Comparison of ENCODE assay signal across 11 mouse cellular contexts in genomic region chr3:104662007-104662406, GRCm38 (mm10). TPM values are rescaled to one million over a fixed set of nuclear protein-coding genes. Genes with fewer than 3 reads are reported as not detected.
DNase-seq lines count a peak whose midpoint lies in the region; ATAC-seq and TF ChIP-seq lines count a peak whose summit lies in the region.
"Had no signal": no experiment of that assay in that cellular context is flagged by ENCODE, and none has a peak within 500 bp of the region (broad histone marks: within the 10 kb centered on the region; RNA-seq: fewer than 3 reads in every experiment).

No protein-coding gene starts in this region.

- peaks cover 9% of the 10 kb centered on the region; the same call in 1 of the 2 replicates for H3K4me1 ChIP-seq in embryonic facial prominence, embryonic 14.5 days (ENCODE audit: control insufficient read depth, insufficient read depth, low read length)
- H3K4me1 ChIP-seq in embryonic facial prominence, embryonic 10.5 days, result 0 out of 2 replicates have a peak, but pooled peaks cover 4% of the 10 kb centered on the region
- no peaks in the 10 kb centered on the region; the same call in 1 of the 2 replicates for H3K4me1 ChIP-seq in lung, embryonic 14.5 days (ENCODE audit: insufficient read depth)

- no peak overlapping the region for H3K4me3 ChIP-seq in embryonic facial prominence, embryonic 14.5 days (ENCODE audit: low read depth, low read length)
- H3K4me3 ChIP-seq in embryonic facial prominence, embryonic 10.5 days, result no peak overlapping the region
- H3K4me3 ChIP-seq in lung, embryonic 14.5 days (ENCODE audit: low read depth, low read length), result no peak overlapping the region
- H3K4me3 ChIP-seq: embryonic facial prominence, embryonic 15.5 days; midbrain, embryonic 13.5 days; stomach, embryonic 15.5 days had no signal

- no peak for TF ChIP-seq CTCF in lung, embryonic 14.5 days (IDR thresholded peaks at IDR 0.05; ENCODE audit: low read depth)

- no peak for ATAC-seq in embryonic facial prominence, embryonic 14.5 days (ENCODE audit: low read depth)
- ATAC-seq in lung, embryonic 14.5 days (ENCODE audit: insufficient read depth), result no peak
- ATAC-seq: midbrain, embryonic 13.5 days had no signal

- H3K9me3 ChIP-seq in embryonic facial prominence, embryonic 14.5 days (ENCODE audit: control insufficient read depth, low read length), result no peaks in the 10 kb centered on the region
- H3K9me3 ChIP-seq in embryonic facial prominence, embryonic 10.5 days, result no peaks in the 10 kb centered on the region
- no peaks in the 10 kb centered on the region for H3K9me3 ChIP-seq in lung, embryonic 14.5 days (ENCODE audit: low read depth, low read length)
- H3K9me3 ChIP-seq: embryonic facial prominence, embryonic 15.5 days; midbrain, embryonic 13.5 days; stomach, embryonic 15.5 days had no signal

- H3K27ac ChIP-seq in embryonic facial prominence, embryonic 14.5 days (replicated peaks; ENCODE audit: low read depth, low read length), result no peak overlapping the region
- no peak overlapping the region for H3K27ac ChIP-seq in embryonic facial prominence, embryonic 10.5 days (replicated peaks)
- H3K27ac ChIP-seq in lung, embryonic 14.5 days (ENCODE audit: low read depth), result no peak overlapping the region; the same call in 1 of the 2 replicates
- H3K27ac ChIP-seq: embryonic facial prominence, embryonic 15.5 days; midbrain, embryonic 13.5 days; stomach, embryonic 15.5 days had no signal

- no peak overlapping the region for H3K4me2 ChIP-seq in embryonic facial prominence, embryonic 14.5 days (ENCODE audit: low read depth, low read length)
- no peak overlapping the region for H3K4me2 ChIP-seq in lung, embryonic 14.5 days
- H3K4me2 ChIP-seq: embryonic facial prominence, embryonic 15.5 days; midbrain, embryonic 13.5 days; stomach, embryonic 15.5 days had no signal

- WGBS in embryonic facial prominence, embryonic 14.5 days, result 38% methylated on average over 4 of the region's 4 CpGs
- WGBS in embryonic facial prominence, embryonic 10.5 days, result 45% methylated on average over 4 of the region's 4 CpGs
- WGBS in lung, embryonic 14.5 days, result 43% methylated on average over 4 of the region's 4 CpGs

- no peaks in the 10 kb centered on the region for H3K36me3 ChIP-seq in embryonic facial prominence, embryonic 14.5 days (ENCODE audit: control insufficient read depth, insufficient read depth, low read length)
- peaks cover 16% of the 10 kb centered on the region for H3K36me3 ChIP-seq in embryonic facial prominence, embryonic 10.5 days (replicated peaks)
- H3K36me3 ChIP-seq in lung, embryonic 14.5 days (ENCODE audit: insufficient read depth), result 0 out of 2 replicates have a peak, but pooled peaks cover 6% of the 10 kb centered on the region
- H3K36me3 ChIP-seq: embryonic facial prominence, embryonic 15.5 days; midbrain, embryonic 13.5 days; stomach, embryonic 15.5 days had no signal

- H3K9ac ChIP-seq in embryonic facial prominence, embryonic 14.5 days (ENCODE audit: low read depth, low read length), result 0 out of 2 replicates have a peak overlapping the region, but pooled peaks have one; percentile 6
- H3K9ac ChIP-seq in lung, embryonic 14.5 days, result no peak overlapping the region
- H3K9ac ChIP-seq: embryonic facial prominence, embryonic 15.5 days; midbrain, embryonic 13.5 days; stomach, embryonic 15.5 days had no signal

- DNase-seq in embryonic facial prominence, embryonic 14.5 days (ENCODE audit: low spot score), result no peak
- DNase-seq in embryonic facial prominence, embryonic 10.5 days (ENCODE audit: low spot score), result no peak
- DNase-seq in heart, adult 8-10 months (ENCODE audit: low spot score), result peak; percentile 61
- DNase-seq in kidney, adult 18-20 months, result peak; percentile 68
- DNase-seq in lung, embryonic 14.5 days, result peak; percentile 17
- DNase-seq in urinary bladder, postnatal 4 days (ENCODE audit: low spot score in 2 of 2), result no peak
- no peak for DNase-seq in yolk sac, embryonic 10.5 days (ENCODE audit: low spot score)
- DNase-seq in cerebellum, adult 9-11 months, result no peak

- H3K27me3 ChIP-seq in embryonic facial prominence, embryonic 14.5 days (replicated peaks; ENCODE audit: control insufficient read depth, insufficient read depth, low read length), result no peaks in the 10 kb centered on the region
- H3K27me3 ChIP-seq in embryonic facial prominence, embryonic 10.5 days (replicated peaks; ENCODE audit: low read depth, poor library complexity, severe bottlenecking), result no peaks in the 10 kb centered on the region
- H3K27me3 ChIP-seq in lung, embryonic 14.5 days (ENCODE audit: insufficient read depth, low read length), result no peaks in the 10 kb centered on the region
- H3K27me3 ChIP-seq: embryonic facial prominence, embryonic 15.5 days; midbrain, embryonic 13.5 days; stomach, embryonic 15.5 days had no signal

RNA-seq across cellular contexts. Expression of gene Slc16a1, which starts 23.5 kb away (rescaled TPM):
- 30.9 and 39.2 TPM in 2 replicates for polyA plus RNA-seq in embryonic facial prominence, embryonic 14.5 days (2014; fragmentation: Nextera tagmentation; extraction: Ambion mirVana)
- 45.9 and 49.6 TPM in 2 replicates for polyA plus RNA-seq in embryonic facial prominence, embryonic 10.5 days (2016; fragmentation: Nextera tagmentation; extraction: Ambion mirVana)
- total RNA-seq in heart, adult 8-10 months (2022), result 100 to 1,000 TPM; 150 to 176 (median 163) TPM
- polyA plus RNA-seq in lung, embryonic 14.5 days (2014; fragmentation: Nextera tagmentation; extraction: Ambion mirVana), result 31.0 and 33.4 TPM in 2 replicates

Comparison
In these comparisons a context has a peak if more than half of its experiments do, and no peak if none do; other contexts are left out.
1. DNase-seq: peak in heart, adult 8-10 months (single experiment), kidney, adult 18-20 months (single experiment) and lung, embryonic 14.5 days (single experiment); none in embryonic facial prominence, embryonic 14.5 days (single experiment), embryonic facial prominence, embryonic 10.5 days (single experiment), urinary bladder, postnatal 4 days (0 of 2), yolk sac, embryonic 10.5 days (single experiment) and cerebellum, adult 9-11 months (single experiment).